Mouse (Mus musculus): ENCODE data around the gene Serpind1.
A peak's percentile ranks its signal among the peaks of the same experiment; 100 is the strongest.

Gene Serpind1

DNA sequence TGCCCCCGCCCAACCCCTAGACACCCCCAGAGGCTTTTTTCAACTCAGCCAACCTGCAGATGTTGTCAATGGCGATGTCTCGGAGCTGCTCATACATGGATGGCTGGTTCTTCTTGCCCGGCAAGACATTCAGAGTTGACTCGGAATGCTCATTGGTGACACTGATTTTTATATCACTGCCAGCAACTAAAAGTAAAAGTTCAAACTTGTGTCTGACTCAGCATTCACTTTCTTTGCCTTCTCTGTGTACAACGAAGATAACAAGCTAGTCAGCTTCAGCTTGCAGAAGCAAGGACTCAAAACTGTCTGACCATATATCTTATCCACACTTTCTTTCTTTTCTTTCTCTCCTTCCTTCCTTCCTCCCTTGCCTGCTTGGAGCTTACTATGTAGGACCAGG, 24.9 kb downstream of the Serpind1 start:
- peak; percentile 58 for DNase-seq

DNA sequence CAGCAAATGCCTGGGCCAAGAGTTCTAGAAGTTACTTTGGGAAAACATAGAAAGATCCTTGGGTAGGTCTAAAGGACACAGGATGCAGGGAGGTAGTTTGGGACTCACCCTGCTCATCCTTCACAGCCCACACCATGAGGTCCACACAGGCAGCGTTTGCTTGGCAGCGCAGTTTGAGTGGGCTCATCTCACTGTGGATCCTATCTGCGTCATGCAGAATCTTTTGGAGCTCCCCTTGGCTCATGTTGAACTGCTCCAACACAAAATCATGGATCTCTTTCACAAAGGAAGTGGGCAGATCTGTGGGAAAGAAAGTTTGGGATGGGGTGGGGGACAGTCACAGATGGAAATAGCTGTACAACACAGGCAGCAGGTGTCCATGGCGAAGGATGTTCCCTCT, 27.6 kb downstream of the Serpind1 start:
- DNase-seq, result no peak

DNA sequence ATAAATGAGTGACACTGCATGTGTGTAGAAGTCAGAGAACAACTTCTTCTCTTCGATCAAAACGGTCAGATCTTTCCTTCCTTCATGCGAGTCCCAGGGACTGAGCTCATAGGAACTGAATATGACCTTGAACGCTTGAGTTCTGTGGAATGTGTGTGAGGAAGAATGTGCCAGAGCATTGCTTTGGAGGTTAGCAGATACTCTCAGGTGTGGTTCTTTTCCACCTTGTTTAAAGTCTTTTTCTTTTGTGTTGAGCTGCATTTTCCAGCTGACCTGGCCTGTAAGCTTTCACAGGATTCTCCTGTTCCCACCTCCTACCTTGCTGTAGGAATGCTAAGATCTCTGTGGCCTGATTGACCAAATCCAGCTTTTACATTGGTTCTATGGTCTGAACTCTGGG, 51.1 kb downstream of the Serpind1 start:
- no peak for DNase-seq

DNA sequence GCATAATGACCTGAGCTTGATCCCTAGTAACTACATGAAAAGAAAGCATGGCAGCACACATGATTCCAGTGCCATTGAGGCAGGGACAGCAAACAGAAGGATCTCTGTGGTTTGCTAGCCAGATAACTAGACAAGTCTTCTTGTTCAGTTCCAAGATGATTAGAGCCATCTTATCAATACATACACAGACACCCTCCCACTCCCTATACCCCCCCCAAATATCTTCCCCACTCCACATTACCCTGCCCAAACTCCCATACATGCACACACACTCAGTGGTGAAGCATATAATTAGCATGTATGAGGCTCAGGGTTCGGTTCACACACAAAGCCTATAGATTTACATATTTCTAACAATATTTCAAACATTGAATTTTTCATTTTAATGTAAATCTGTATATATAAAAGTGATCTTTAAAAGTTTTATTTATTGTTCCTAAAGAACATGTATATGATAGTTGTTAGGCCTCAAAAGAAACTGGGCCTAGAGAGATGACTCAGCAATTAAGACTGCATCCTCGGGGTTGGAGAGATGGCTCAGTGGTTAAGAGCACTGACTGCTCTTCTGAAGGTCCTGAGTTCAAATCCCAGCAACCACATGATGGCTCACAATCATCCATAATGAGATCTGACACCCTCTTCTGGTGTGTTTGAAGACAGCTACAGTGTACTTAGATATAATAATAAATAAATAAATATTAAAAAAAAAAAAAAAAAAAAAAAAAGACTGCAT, 52.6 kb downstream of the Serpind1 start:
- DNase-seq, result no peak

DNA sequence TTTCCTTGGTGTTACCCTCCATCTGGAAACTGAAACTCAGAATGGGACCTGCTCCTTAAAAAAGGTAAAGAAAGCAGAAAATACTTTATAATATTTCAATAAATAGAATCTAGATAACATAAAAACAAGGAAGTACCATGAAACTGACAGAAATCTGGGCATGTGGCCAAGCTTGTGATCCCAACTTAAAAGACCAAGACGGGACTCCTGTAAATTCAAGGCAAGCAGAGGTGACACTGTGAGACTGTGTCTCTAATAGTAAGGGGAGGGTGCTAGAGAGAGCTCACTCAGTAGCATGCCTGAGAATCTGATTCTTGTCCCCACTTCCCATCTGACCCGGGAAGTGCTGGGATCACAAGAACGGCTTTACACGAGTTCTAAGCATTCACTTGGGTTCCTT, 61.6 kb downstream of the Serpind1 start:
- DNase-seq, result no peak

All from kidney, adult 9 months (tissue).